Comparison of ENCODE assay signal across 25 mouse cellular contexts in the genomic region with DNA sequence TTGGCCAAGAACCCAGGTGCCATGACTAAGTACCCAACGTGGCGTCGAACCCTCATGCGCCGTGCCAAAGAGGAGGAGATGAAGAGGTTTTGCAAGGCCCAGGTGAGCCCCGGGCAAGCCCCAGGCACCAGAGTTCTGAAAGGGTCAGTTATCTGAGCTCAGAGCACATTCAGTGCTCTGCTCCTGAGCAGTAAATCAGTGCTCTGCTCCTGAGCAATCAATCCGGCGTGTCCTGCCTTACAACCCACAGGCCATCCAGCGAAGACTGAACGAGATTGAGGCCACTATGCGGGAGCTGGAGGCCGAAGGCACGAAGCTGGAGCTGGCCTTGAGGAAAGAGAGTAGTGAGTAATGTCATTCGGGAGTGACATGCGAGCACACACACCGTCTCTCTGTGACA. TPM values are rescaled to one million over a fixed set of nuclear protein-coding genes. Genes with fewer than 3 reads are reported as not detected.
DNase-seq lines count a peak whose midpoint lies in the region; ATAC-seq and TF ChIP-seq lines count a peak whose summit lies in the region.
"Had no signal": no experiment of that assay in that cellular context is flagged by ENCODE, and none has a peak within 500 bp of the region (broad histone marks: within the 10 kb centered on the region; RNA-seq: fewer than 3 reads in every experiment).

No protein-coding gene starts in this region.

- no peak overlapping the region for H3ac ChIP-seq in myocyte (ENCODE audit: control insufficient read depth, insufficient read length)

- TF ChIP-seq POLR2A in myocyte (IDR thresholded peaks at IDR 0.05; ENCODE audit: insufficient read length, low read depth): no peak

- no peak for ATAC-seq in midbrain, embryonic 14.5 days (ENCODE audit: low FRiP score, low TSS enrichment)
- ATAC-seq: CD4-positive, CD25-positive, alpha-beta regulatory T cell, adult 4 months; forebrain, embryonic 15.5 days; hindbrain, embryonic 16.5 days; intestine, embryonic 15.5 days had no signal

- no peak overlapping the region for H3K9ac ChIP-seq in midbrain, embryonic 14.5 days (replicated peaks; ENCODE audit: low read length)
- H3K9ac ChIP-seq: embryonic facial prominence, embryonic 12.5 days; embryonic facial prominence, embryonic 15.5 days; forebrain, embryonic 12.5 days; forebrain, embryonic 15.5 days; heart, embryonic 12.5 days; heart, embryonic 15.5 days; hindbrain, embryonic 13.5 days; intestine, embryonic 15.5 days had no signal

- H3K4me1 ChIP-seq in midbrain, embryonic 10.5 days: peaks cover 45% of the 10 kb centered on the region
- peaks cover 17% of the 10 kb centered on the region for H3K4me1 ChIP-seq in midbrain, embryonic 14.5 days (ENCODE audit: control insufficient read depth, insufficient read depth, low read length)

- no peak for TF ChIP-seq CTCF in left cerebral cortex, adult 2 months (IDR thresholded peaks at IDR 0.05)

- no peak overlapping the region for H3K4me3 ChIP-seq in midbrain, embryonic 10.5 days
- H3K4me3 ChIP-seq in midbrain, embryonic 14.5 days (replicated peaks; ENCODE audit: low read depth, low read length): no peak overlapping the region
- H3K4me3 ChIP-seq in myocyte: no peak overlapping the region
- H3K4me3 ChIP-seq in left cerebral cortex, adult 2 months: no peak overlapping the region
- H3K4me3 ChIP-seq: embryonic facial prominence, embryonic 12.5 days; embryonic facial prominence, embryonic 15.5 days; forebrain, embryonic 12.5 days; forebrain, embryonic 15.5 days; heart, embryonic 12.5 days; heart, embryonic 15.5 days; hindbrain, embryonic 10.5 days; hindbrain, embryonic 13.5 days; intestine, embryonic 15.5 days had no signal

- DNase-seq in adrenal gland, postnatal 10 days: peak; percentile 16
- no peak for DNase-seq in adrenal gland, adult 8-10 months
- DNase-seq in midbrain, embryonic 10.5 days (ENCODE audit: low spot score): no peak
- DNase-seq in midbrain, embryonic 14.5 days: no peak
- no peak for DNase-seq in left cerebral cortex, adult 2 months (ENCODE audit: extremely low spot score in 1 of 2, low spot score in 2 of 2)
- DNase-seq: cerebellum, adult 11 months; cerebellum, adult 2 months; gastrocnemius, postnatal 25 days; heart, adult 18-20 months; heart, postnatal 10 days; heart, postnatal 36 days had no signal

- no peaks in the 10 kb centered on the region for H3K9me3 ChIP-seq in midbrain, embryonic 10.5 days (replicated peaks)
- no peaks in the 10 kb centered on the region for H3K9me3 ChIP-seq in midbrain, embryonic 14.5 days (ENCODE audit: control insufficient read depth, low read length)
- H3K9me3 ChIP-seq: embryonic facial prominence, embryonic 12.5 days; embryonic facial prominence, embryonic 15.5 days; forebrain, embryonic 12.5 days; forebrain, embryonic 15.5 days; heart, embryonic 12.5 days; heart, embryonic 15.5 days; hindbrain, embryonic 10.5 days; hindbrain, embryonic 13.5 days; intestine, embryonic 15.5 days had no signal

- WGBS in midbrain, embryonic 10.5 days: 96% methylated on average over 16 of the region's 16 CpGs
- 95% methylated on average over 16 of the region's 16 CpGs for WGBS in midbrain, embryonic 14.5 days

- 0 out of 2 replicates have a peak overlapping the region, but pooled peaks have one; percentile 28 for H3K27ac ChIP-seq in midbrain, embryonic 10.5 days (replicated peaks)
- H3K27ac ChIP-seq in midbrain, embryonic 14.5 days (replicated peaks; ENCODE audit: low read depth, low read length): no peak overlapping the region
- H3K27ac ChIP-seq in left cerebral cortex, adult 2 months: no peak overlapping the region
- H3K27ac ChIP-seq: embryonic facial prominence, embryonic 12.5 days; embryonic facial prominence, embryonic 15.5 days; forebrain, embryonic 12.5 days; forebrain, embryonic 15.5 days; heart, embryonic 15.5 days; hindbrain, embryonic 10.5 days; hindbrain, embryonic 13.5 days; intestine, embryonic 15.5 days had no signal

- H3K36me3 ChIP-seq in midbrain, embryonic 10.5 days: peaks cover 79% of the 10 kb centered on the region
- peaks cover 46% of the 10 kb centered on the region for H3K36me3 ChIP-seq in midbrain, embryonic 14.5 days (ENCODE audit: control insufficient read depth, insufficient read depth, low read length)
- H3K36me3 ChIP-seq in myocyte (ENCODE audit: control insufficient read depth, insufficient read depth): peaks cover 16% of the 10 kb centered on the region

- H3K79me2 ChIP-seq in myocyte (ENCODE audit: control insufficient read depth, insufficient read depth): no peaks in the 10 kb centered on the region

- no peak overlapping the region for H3K4me2 ChIP-seq in midbrain, embryonic 14.5 days (ENCODE audit: low read length)
- no peak overlapping the region for H3K4me2 ChIP-seq in myocyte (ENCODE audit: low read depth)
- H3K4me2 ChIP-seq: embryonic facial prominence, embryonic 12.5 days; embryonic facial prominence, embryonic 15.5 days; forebrain, embryonic 12.5 days; forebrain, embryonic 15.5 days; heart, embryonic 12.5 days; heart, embryonic 15.5 days; hindbrain, embryonic 13.5 days; intestine, embryonic 15.5 days had no signal

- intact Hi-C loops in left cerebral cortex, adult 2 months (cut with DNase I): no loop called here

- H3K27me3 ChIP-seq in midbrain, embryonic 10.5 days (ENCODE audit: low read depth, poor library complexity, severe bottlenecking): no peaks in the 10 kb centered on the region
- H3K27me3 ChIP-seq in midbrain, embryonic 14.5 days (ENCODE audit: control insufficient read depth, insufficient read depth, low read length): no peaks in the 10 kb centered on the region
- H3K27me3 ChIP-seq in myocyte (ENCODE audit: control insufficient read depth, insufficient read depth, insufficient read length): no peaks in the 10 kb centered on the region
- H3K27me3 ChIP-seq: embryonic facial prominence, embryonic 12.5 days; embryonic facial prominence, embryonic 15.5 days; forebrain, embryonic 12.5 days; forebrain, embryonic 15.5 days; heart, embryonic 12.5 days; heart, embryonic 15.5 days; intestine, embryonic 15.5 days had no signal

TF ChIP-seq in myocyte, 11 proteins besides CTCF, POLR2A, EP300 and RAD21:
- TF ChIP-seq POLR2AphosphoS2 (IDR thresholded peaks at IDR 0.05; ENCODE audit: insufficient read length, low read depth) (peak; percentile 42), TCF3 (IDR thresholded peaks at IDR 0.05; ENCODE audit: insufficient read length, low read depth) (no peak)

RNA-seq across cellular contexts. Expression of a gene that starts 4.4 kb away (rescaled TPM):
- 10 to 100 TPM; 23.6 to 29.0 TPM for total RNA-seq in adrenal gland, postnatal 10 days (2021)
- total RNA-seq in adrenal gland, adult 8-10 months (2022): 10 to 100 TPM; 21.8 to 40.9 (median 32.5) TPM
- 68.7 and 72.2 TPM in 2 replicates for polyA plus RNA-seq in midbrain, embryonic 10.5 days (2016; fragmentation: Nextera tagmentation; extraction: Ambion mirVana)
- 35.5 and 36.1 TPM in 2 replicates for polyA plus RNA-seq in midbrain, embryonic 14.5 days (2014; fragmentation: Nextera tagmentation; extraction: Ambion mirVana)
- 26.4 TPM for polyA plus RNA-seq in myocyte (2012; fragmentation: generic; extraction: Trizol)
- total RNA-seq in left cerebral cortex, adult 2 months (2021): 10 to 100 TPM; 16.8 to 21.3 TPM

RNA-seq across cellular contexts. Expression of a gene that starts 4.5 kb away (rescaled TPM):
- total RNA-seq in adrenal gland, postnatal 10 days (2021): 1 to 10 TPM in 1 of 2 experiments, under 1 TPM in 1; 0.33 to 1.1 TPM
- 1 to 10 TPM in 2 of 4 experiments, under 1 TPM in 1, not detected in 1; 0.77 to 1.7 (median 1.4) TPM for total RNA-seq in adrenal gland, adult 8-10 months (2022)
- polyA plus RNA-seq in midbrain, embryonic 10.5 days (2016; fragmentation: Nextera tagmentation; extraction: Ambion mirVana): 0.76 and 1.7 TPM in 2 replicates
- polyA plus RNA-seq in midbrain, embryonic 14.5 days (2014; fragmentation: Nextera tagmentation; extraction: Ambion mirVana): 1.3 and 1.7 TPM in 2 replicates
- polyA plus RNA-seq in myocyte (2012; fragmentation: generic; extraction: Trizol): 0.64 TPM
- total RNA-seq in left cerebral cortex, adult 2 months (2021): 1 to 10 TPM; 4.6 to 6.6 TPM
- total RNA-seq: gastrocnemius, adult 8-10 months; gastrocnemius, postnatal 25 days; MEL had no signal
- polyA plus RNA-seq: CD4-positive, CD25-positive, alpha-beta regulatory T cell, adult 4 months had no signal

RNA-seq across cellular contexts. Expression of a gene that starts 9.7 kb away (rescaled TPM):
- total RNA-seq in adrenal gland, postnatal 10 days (2021): 10 to 100 TPM; 15.2 to 19.0 TPM
- total RNA-seq in adrenal gland, adult 8-10 months (2022): 10 to 100 TPM in 2 of 4 experiments, 1 to 10 TPM in 2; 8.5 to 22.8 (median 13.3) TPM
- polyA plus RNA-seq in midbrain, embryonic 10.5 days (2016; fragmentation: Nextera tagmentation; extraction: Ambion mirVana): 49.1 and 53.7 TPM in 2 replicates
- 17.0 and 20.5 TPM in 2 replicates for polyA plus RNA-seq in midbrain, embryonic 14.5 days (2014; fragmentation: Nextera tagmentation; extraction: Ambion mirVana)
- 77.0 TPM for polyA plus RNA-seq in myocyte (2012; fragmentation: generic; extraction: Trizol)
- 10 to 100 TPM; 22.6 to 26.0 TPM for total RNA-seq in left cerebral cortex, adult 2 months (2021)

RNA-seq across cellular contexts. Expression of a gene that starts 33.4 kb away (rescaled TPM):
- total RNA-seq in adrenal gland, postnatal 10 days (2021): 100 to 1,000 TPM; 181 to 183 TPM
- total RNA-seq in adrenal gland, adult 8-10 months (2022): 100 to 1,000 TPM; 180 to 261 (median 233) TPM
- polyA plus RNA-seq in midbrain, embryonic 10.5 days (2016; fragmentation: Nextera tagmentation; extraction: Ambion mirVana): 98.5 and 108 TPM in 2 replicates
- 34.9 and 63.8 TPM in 2 replicates for polyA plus RNA-seq in midbrain, embryonic 14.5 days (2014; fragmentation: Nextera tagmentation; extraction: Ambion mirVana)
- polyA plus RNA-seq in myocyte (2012; fragmentation: generic; extraction: Trizol): 203 TPM
- 10 to 100 TPM; 66.5 to 67.8 TPM for total RNA-seq in left cerebral cortex, adult 2 months (2021)

RNA-seq across cellular contexts. Expression of a gene that starts 35.6 kb away (rescaled TPM):
- 10 to 100 TPM; 15.5 to 18.9 TPM for total RNA-seq in adrenal gland, postnatal 10 days (2021)
- total RNA-seq in adrenal gland, adult 8-10 months (2022): 10 to 100 TPM; 17.3 to 32.5 (median 26.0) TPM
- 17.6 and 18.9 TPM in 2 replicates for polyA plus RNA-seq in midbrain, embryonic 10.5 days (2016; fragmentation: Nextera tagmentation; extraction: Ambion mirVana)
- polyA plus RNA-seq in midbrain, embryonic 14.5 days (2014; fragmentation: Nextera tagmentation; extraction: Ambion mirVana): 18.5 and 20.5 TPM in 2 replicates
- polyA plus RNA-seq in myocyte (2012; fragmentation: generic; extraction: Trizol): 7.6 TPM
- total RNA-seq in left cerebral cortex, adult 2 months (2021): 10 to 100 TPM; 19.6 to 21.2 TPM
